Comparison of ENCODE assay signal across 1 mouse cellular context in the genomic region with DNA sequence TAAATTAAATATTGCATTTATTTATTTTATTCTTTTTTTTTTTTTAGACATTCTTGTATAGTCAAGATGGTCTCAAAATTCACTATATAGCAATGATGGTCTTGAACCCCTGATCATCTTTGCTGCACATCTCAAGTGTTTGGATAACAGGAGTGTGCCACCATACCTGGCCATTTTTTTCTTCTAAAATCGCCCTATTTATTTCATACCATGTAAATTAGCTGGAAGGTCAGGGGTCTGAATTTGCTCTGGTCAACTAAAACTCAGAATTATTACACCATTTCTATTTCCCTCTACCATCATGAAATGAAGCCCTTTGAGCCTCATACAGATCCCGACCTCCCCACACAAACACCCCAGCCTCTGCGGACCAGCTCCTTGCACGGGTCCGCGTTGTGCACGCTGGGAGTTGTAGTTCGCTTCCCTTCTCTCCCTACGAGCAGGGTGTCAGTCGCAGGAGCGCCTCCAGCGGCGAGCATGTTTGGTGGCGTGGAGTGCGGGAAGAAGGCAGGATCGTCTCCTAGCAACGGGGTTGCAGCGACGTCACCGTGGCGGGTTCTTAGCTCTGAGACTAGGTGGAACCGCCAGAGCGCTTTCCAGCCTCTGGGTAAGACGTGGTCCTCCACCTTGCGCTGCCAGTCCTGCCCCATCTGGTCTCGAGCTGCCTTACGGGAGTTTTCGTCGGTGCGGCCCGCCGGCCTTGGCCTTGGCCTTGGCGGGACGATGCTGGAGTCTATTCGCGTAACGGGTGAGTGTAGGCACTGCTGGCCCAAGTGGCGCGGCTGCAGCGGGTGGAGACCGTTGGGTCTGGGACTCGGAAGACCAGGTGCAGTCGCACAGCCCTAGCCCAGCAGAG.
A peak's percentile ranks its signal among the peaks of the same experiment; 100 is the strongest.
TF ChIP-seq lines count a peak whose summit lies in the region.

A gene (plus strand): TSS at position 512 of the 856 bp plus-strand sequence.

TF ChIP-seq in CH12.LX, 34 proteins besides CTCF, POLR2A, EP300 and RAD21 (continued from another document):
- TF ChIP-seq PAX5 (IDR thresholded peaks at IDR 0.05; ENCODE audit: low read length) = no peak
- TF ChIP-seq TBP (conservative IDR thresholded peaks at IDR 0.05; ENCODE audit: low read depth, low read length) = no peak
- no peak for TF ChIP-seq IRF4 (IDR thresholded peaks at IDR 0.05; ENCODE audit: low read depth, low read length)
- no peak for TF ChIP-seq ZKSCAN1 (IDR thresholded peaks at IDR 0.05; ENCODE audit: borderline replicate concordance, low read depth, low read length)
- peak; percentile 53; the same call in 1 of the 2 replicates for TF ChIP-seq NRF1 (IDR thresholded peaks at IDR 0.05; ENCODE audit: low read depth, low read length)
- TF ChIP-seq UBTF (IDR thresholded peaks at IDR 0.05; ENCODE audit: low read depth, low read length) = no peak
- no peak for TF ChIP-seq RCOR1 (conservative IDR thresholded peaks at IDR 0.05; ENCODE audit: low read depth, low read length)
- TF ChIP-seq TCF12 (IDR thresholded peaks at IDR 0.05; ENCODE audit: low read depth, low read length) = peak; percentile 34; the same call in 1 of the 2 replicates
- no peak for TF ChIP-seq NELFE (IDR thresholded peaks at IDR 0.05; ENCODE audit: low read depth, low read length)
- no peak for TF ChIP-seq JUN (IDR thresholded peaks at IDR 0.05; ENCODE audit: insufficient read depth, low read depth, low read length)
- no peak for TF ChIP-seq MAFK (IDR thresholded peaks at IDR 0.05; ENCODE audit: insufficient replicate concordance, low read length)
